Mouse (Mus musculus) heart, embryonic 11.5 days (tissue): ENCODE measurements at regions not wholly inside any gene's neighbourhood (a gene's known extent, or its start where the extent isn't known, plus 50 kb on each side); places are given as distances from the start of the nearest gene placed in this dataset.

Experiments used
- ATAC-seq: fragments of 200-750 bp; cut with Nextera tagmentation; replicated peaks from 2 replicates; pipeline ENCODE4 v1.8.0; 2017; ENCODE audit warnings: moderate library complexity; ENCODE audit not compliant: insufficient number of reproducible peaks, low FRiP score, low TSS enrichment
- H3K27ac ChIP-seq: fragments of 300-500 bp; sonication (generic); 2 replicates; pipeline ENCODE4 v1.5.1; 2014; ENCODE audit warnings: mild to moderate bottlenecking, low read depth, low read length
- H3K27me3 ChIP-seq: fragments of 300-500 bp; sonication (generic); 2 replicates; pipeline ENCODE4 v1.6.1; 2014; ENCODE audit warnings: mild to moderate bottlenecking, low read length, mixed read lengths; ENCODE audit not compliant: control insufficient read depth, insufficient read depth
- H3K36me3 ChIP-seq: fragments of 300-500 bp; sonication (generic); 2 replicates; pipeline ENCODE4 v1.6.1; 2014; ENCODE audit warnings: mild to moderate bottlenecking, low read length, moderate library complexity, mixed read lengths; ENCODE audit not compliant: control insufficient read depth, insufficient read depth
- H3K4me1 ChIP-seq: fragments of 300-500 bp; sonication (generic); 2 replicates; pipeline ENCODE4 v1.6.1; 2014; ENCODE audit warnings: low read length; ENCODE audit not compliant: control insufficient read depth, insufficient read depth
- H3K4me2 ChIP-seq: fragments of 300-500 bp; sonication (generic); 2 replicates; pipeline ENCODE4 v1.6.1; 2014; ENCODE audit warnings: mild to moderate bottlenecking, moderate library complexity
- H3K4me3 ChIP-seq: fragments of 300-500 bp; sonication (generic); 2 replicates; pipeline ENCODE4 v1.5.1; 2014; ENCODE audit warnings: low read depth, low read length
- H3K9ac ChIP-seq: fragments of 300-500 bp; sonication (generic); 2 replicates; pipeline ENCODE4 v1.6.1; 2014; ENCODE audit warnings: mild to moderate bottlenecking, low read depth, low read length, moderate library complexity
- H3K9me3 ChIP-seq: fragments of 300-500 bp; sonication (generic); replicated peaks from 2 replicates; pipeline ENCODE4 v1.6.1; 2016; ENCODE audit warnings: low read length; ENCODE audit not compliant: control insufficient read depth
- WGBS: fragments of 180-500 bp; shearing (Covaris S2); extraction: QIAGEN DNeasy Blood & Tissue Kit; methylation state at CpG from one replicate; pipeline ENCODE4 v1.1.7; 2014; ENCODE audit not compliant: insufficient replicate concordance; 5-methylcytosine and 5-hydroxymethylcytosine counted together

DNA sequence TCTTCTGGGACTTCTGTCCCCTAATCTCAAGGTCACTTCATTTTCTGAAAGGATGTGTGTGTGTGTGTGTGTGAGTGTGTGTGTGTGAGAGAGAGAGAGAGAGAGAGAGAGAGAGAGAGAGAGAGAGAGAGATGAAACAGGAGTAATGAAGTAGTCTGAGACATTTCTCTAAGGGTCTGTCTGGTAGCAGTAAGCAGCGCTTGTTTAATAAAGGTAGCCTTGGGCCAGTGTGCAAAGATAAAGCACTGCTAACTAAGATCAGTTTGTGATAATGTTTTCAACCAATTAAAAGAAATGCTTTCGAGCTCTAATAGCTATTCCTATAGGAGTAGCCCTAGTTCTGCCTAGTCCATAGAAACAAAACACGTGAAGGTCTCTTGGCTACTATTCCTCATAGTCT lies 119.7 kb downstream of the Gm9733 start:
- 83% methylated on average over 3 of the region's 3 CpGs for WGBS

GRCm38 (mm10) chr3:15217591-15217990 lies 114.5 kb downstream of the Gm9733 start:
- no peaks in the 10 kb centered on the region for H3K4me1 ChIP-seq

More for the DNA sequence above, 119.7 kb downstream of the Gm9733 start:
- Histone ChIP-seq H3K4me1 (no peaks in the 10 kb centered on the region), H3K9ac (no peak overlapping the region), H3K36me3 (no peaks in the 10 kb centered on the region), H3K27ac (no peak overlapping the region), H3K27me3 (no peaks in the 10 kb centered on the region), H3K4me2 (no peak overlapping the region), H3K9me3 (no peaks in the 10 kb centered on the region), H3K4me3 (no peak overlapping the region)
- no peak for ATAC-seq

GRCm38 (mm10) chr3:15219275-15219674 lies 112.8 kb downstream of the Gm9733 start:
- Histone ChIP-seq H3K4me3 (no peak overlapping the region), H3K4me1 (no peaks in the 10 kb centered on the region), H3K9ac (no peak overlapping the region), H3K36me3 (no peaks in the 10 kb centered on the region), H3K4me2 (no peak overlapping the region), H3K27me3 (no peaks in the 10 kb centered on the region), H3K9me3 (no peaks in the 10 kb centered on the region), H3K27ac (no peak overlapping the region)
- WGBS = 66% methylated on average over 2 of the region's 2 CpGs
- ATAC-seq = no peak

More at GRCm38 (mm10) chr3:15217591-15217990, 114.5 kb downstream of the Gm9733 start:
- no peak overlapping the region for H3K4me2 ChIP-seq
- H3K27me3 ChIP-seq = no peaks in the 10 kb centered on the region
- no peaks in the 10 kb centered on the region for H3K9me3 ChIP-seq
- ATAC-seq = no peak
- H3K9ac ChIP-seq = no peak overlapping the region
- no peak overlapping the region for H3K27ac ChIP-seq
- no peak overlapping the region for H3K4me3 ChIP-seq
- no peaks in the 10 kb centered on the region for H3K36me3 ChIP-seq

GRCm38 (mm10) chr3:15223266-15223665 lies 108.8 kb downstream of the Gm9733 start:
- no peaks in the 10 kb centered on the region for H3K9me3 ChIP-seq
- no peaks in the 10 kb centered on the region for H3K27me3 ChIP-seq
- H3K4me2 ChIP-seq = no peak overlapping the region
- H3K27ac ChIP-seq = no peak overlapping the region
- WGBS = 80% methylated on average over 6 of the region's 6 CpGs
- no peaks in the 10 kb centered on the region for H3K4me1 ChIP-seq
- H3K4me3 ChIP-seq = no peak overlapping the region
- H3K9ac ChIP-seq = no peak overlapping the region
- no peaks in the 10 kb centered on the region for H3K36me3 ChIP-seq
- ATAC-seq = no peak

- no peaks in the 10 kb centered on the region for H3K4me1 ChIP-seq
- 36% methylated on average over 1 of the region's 1 CpGs for WGBS
- no peak overlapping the region for H3K4me2 ChIP-seq
- no peaks in the 10 kb centered on the region for H3K27me3 ChIP-seq
- H3K4me3 ChIP-seq = no peak overlapping the region
- no peak for ATAC-seq
- H3K36me3 ChIP-seq = no peaks in the 10 kb centered on the region
- H3K9ac ChIP-seq = no peak overlapping the region
- H3K27ac ChIP-seq = no peak overlapping the region
- H3K9me3 ChIP-seq = no peaks in the 10 kb centered on the region
Observed at GRCm38 (mm10) chr3:15224452-15224851, 107.7 kb downstream of the Gm9733 start.

DNA sequence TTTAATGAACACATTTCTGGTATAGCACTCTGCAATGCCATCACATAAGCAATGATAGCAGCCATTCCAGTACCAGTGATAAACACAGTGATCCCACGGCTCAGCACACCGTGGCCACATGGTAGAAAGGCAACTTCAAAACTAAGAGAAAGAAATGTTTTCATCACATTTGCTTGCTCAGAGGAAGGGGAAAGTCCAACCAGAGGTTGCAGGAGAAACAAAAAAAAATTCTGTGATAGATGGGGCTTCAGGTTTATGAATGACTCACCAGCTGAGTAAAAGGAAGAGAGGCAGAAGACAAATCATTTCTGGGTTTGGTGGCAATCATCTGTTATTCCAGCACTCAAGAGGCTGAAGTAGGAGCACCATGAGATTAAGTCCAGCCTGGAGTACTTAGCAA lies 103.5 kb downstream of the Gm9733 start:
- Histone ChIP-seq H3K9ac (no peak overlapping the region), H3K4me1 (no peaks in the 10 kb centered on the region), H3K27me3 (no peaks in the 10 kb centered on the region), H3K36me3 (no peaks in the 10 kb centered on the region), H3K4me3 (no peak overlapping the region), H3K9me3 (no peaks in the 10 kb centered on the region), H3K27ac (no peak overlapping the region), H3K4me2 (no peak overlapping the region)
- ATAC-seq = no peak
- WGBS = 68% methylated on average over 2 of the region's 2 CpGs

GRCm38 (mm10) chr3:15230204-15230603 lies 101.9 kb downstream of the Gm9733 start:
- no peak overlapping the region for H3K4me3 ChIP-seq
- 72% methylated on average over 6 of the region's 6 CpGs for WGBS
- H3K27ac ChIP-seq = no peak overlapping the region
- no peak overlapping the region for H3K4me2 ChIP-seq
- no peak for ATAC-seq
- H3K36me3 ChIP-seq = no peaks in the 10 kb centered on the region
- no peaks in the 10 kb centered on the region for H3K27me3 ChIP-seq
- no peaks in the 10 kb centered on the region for H3K9me3 ChIP-seq
- H3K9ac ChIP-seq = no peak overlapping the region
- no peaks in the 10 kb centered on the region for H3K4me1 ChIP-seq

DNA sequence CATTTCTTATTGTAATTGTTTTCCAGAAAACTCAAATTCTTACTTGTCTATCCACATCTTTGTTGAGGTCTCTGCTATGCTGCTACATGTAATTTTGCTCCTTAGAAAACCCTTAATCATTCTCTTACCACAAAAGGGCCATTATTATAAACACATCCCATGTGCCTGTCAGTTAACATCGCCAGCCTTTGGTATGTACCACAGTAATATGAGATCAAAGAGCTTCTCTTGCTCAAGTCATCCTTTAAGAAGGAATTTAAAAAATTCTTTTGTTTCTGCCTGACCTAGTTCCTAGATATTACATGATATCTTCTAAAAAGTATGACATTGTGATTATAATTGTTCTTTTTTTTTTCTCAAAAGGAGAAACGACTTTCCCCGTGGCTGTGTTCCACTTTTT lies 100.7 kb downstream of the Gm9733 start:
- H3K36me3 ChIP-seq = no peaks in the 10 kb centered on the region
- no peaks in the 10 kb centered on the region for H3K4me1 ChIP-seq
- WGBS = 53% methylated on average over 3 of the region's 3 CpGs
- H3K27ac ChIP-seq = no peak overlapping the region
- H3K4me3 ChIP-seq = no peak overlapping the region
- H3K9ac ChIP-seq = no peak overlapping the region
- no peak for ATAC-seq
- H3K27me3 ChIP-seq = no peaks in the 10 kb centered on the region
- H3K9me3 ChIP-seq = no peaks in the 10 kb centered on the region
- no peak overlapping the region for H3K4me2 ChIP-seq

GRCm38 (mm10) chr3:15237817-15238432 lies 94.2 kb downstream of the Gm9733 start:
- H3K36me3 ChIP-seq = no peaks in the 10 kb centered on the region
- H3K27me3 ChIP-seq = no peaks in the 10 kb centered on the region
- no peak overlapping the region for H3K4me2 ChIP-seq
- H3K4me1 ChIP-seq = no peaks in the 10 kb centered on the region
- no peaks in the 10 kb centered on the region for H3K9me3 ChIP-seq
- H3K9ac ChIP-seq = no peak overlapping the region
- no peak for ATAC-seq
- H3K27ac ChIP-seq = no peak overlapping the region
- no peak overlapping the region for H3K4me3 ChIP-seq
- WGBS = 76% methylated on average over 5 of the region's 5 CpGs
